Mouse (Mus musculus): ENCODE results near the gene Yy1. TPM values are rescaled to one million over a fixed set of nuclear protein-coding genes. Genes with fewer than 3 reads are reported as not detected.

The Yy1 gene
- total RNA-seq, 1 experiment from 2014 or later: 65.9 TPM

GRCm38 (mm10) chr12:108850129-108850528 lies 57.4 kb downstream of the Yy1 start:
- no peak for ATAC-seq (replicated peaks; ENCODE audit: low read depth, poor library complexity, severe bottlenecking)

DNA sequence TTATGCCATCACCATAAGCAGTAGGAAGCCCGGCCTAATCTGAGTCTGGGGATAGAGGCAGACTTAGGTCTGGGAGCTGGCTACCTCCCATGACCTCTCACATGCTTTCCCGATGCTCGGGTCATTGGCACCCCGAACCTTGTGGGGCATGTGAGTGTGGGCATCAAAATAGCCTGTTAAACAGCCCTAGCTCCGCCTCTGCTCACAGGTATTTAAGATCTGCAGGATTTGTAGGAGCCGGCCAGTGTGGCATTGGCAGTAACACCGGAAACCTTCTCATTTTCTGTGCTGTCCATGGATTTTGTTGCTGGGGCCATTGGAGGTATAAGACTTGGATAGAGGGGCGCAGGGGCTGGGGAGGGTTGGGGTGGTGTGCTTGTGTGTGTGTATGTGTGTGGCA lies 58.1 kb downstream of the Yy1 start:
- ATAC-seq (replicated peaks; ENCODE audit: low read depth, poor library complexity, severe bottlenecking): no peak

- ATAC-seq (replicated peaks; ENCODE audit: low read depth, poor library complexity, severe bottlenecking): no peak
Observed at GRCm38 (mm10) chr12:108852822-108853221, 60.0 kb downstream of the Yy1 start.

DNA sequence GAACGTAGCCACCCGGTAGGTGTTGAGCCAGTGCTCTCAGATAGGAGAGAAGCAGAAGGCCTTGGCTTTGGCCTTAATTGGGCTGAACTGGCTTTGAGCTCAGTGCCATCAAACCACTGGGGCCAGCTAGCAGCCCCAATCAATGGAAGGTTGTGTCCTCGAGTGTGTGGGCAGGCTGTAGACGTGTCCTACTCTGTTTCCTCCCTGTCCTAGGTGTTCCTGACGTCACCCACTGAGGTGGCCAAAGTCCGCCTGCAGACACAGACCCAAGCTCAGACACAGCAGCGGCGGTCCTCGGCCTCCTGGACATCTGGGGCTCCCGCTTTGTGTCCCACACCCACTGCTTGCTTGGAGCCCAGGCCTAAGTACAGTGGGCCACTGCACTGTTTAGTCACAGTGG lies 62.3 kb downstream of the Yy1 start:
- ATAC-seq (replicated peaks; ENCODE audit: low read depth, poor library complexity, severe bottlenecking): no peak

DNA sequence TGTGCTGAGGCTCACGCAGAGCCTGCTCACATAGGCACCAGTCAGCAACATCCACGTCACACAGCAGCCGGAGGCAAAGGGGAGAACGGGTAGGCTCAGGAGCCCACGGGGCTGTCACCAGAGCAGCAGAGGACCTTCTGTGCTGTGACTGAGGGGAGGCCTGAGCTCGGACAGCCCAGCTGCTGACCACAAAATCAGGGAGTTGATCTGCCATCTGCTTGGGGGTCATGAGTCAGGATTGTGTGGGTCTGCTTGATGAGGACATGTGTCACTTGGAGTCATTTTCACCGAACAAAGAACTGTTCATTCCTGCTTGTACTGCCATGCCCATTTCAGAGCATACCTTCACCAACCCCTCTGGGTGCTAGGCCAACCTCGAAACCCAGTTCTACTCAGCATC lies 63.4 kb downstream of the Yy1 start:
- ATAC-seq (replicated peaks; ENCODE audit: low read depth, poor library complexity, severe bottlenecking): no peak

- no peak for ATAC-seq (replicated peaks; ENCODE audit: low read depth, poor library complexity, severe bottlenecking)
Observed at GRCm38 (mm10) chr12:108857109-108857508, 64.3 kb downstream of the Yy1 start.

DNA sequence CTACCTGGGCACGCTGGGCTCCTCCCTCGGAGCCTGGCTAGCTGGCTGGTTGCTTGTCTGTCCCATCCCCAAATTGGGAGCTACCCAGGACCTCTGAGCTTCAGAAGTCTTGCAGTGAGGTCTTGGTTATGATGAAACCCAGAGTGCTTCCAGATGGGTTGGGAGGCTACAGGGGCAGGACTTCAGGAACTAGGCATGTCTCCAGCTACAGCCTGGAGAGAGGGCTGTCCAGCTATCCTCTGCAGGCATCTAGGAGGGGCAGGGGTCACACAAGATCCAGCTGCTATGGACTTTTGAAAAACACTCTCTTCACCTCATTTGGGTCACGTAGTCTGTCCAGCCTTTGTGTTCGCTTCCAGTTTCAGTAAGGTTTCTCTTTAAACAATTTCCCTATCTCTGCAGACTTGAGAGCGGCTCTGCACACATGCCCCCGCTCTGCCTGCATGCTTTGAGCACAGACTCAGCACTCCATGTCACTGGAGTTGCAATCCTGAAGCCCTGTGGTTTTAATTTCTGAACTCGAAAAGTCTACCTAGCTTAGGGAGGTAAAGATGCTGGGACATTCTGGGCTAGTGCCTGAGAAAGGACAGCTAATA lies 64.9 kb downstream of the Yy1 start:
- no peak for ATAC-seq (replicated peaks; ENCODE audit: low read depth, poor library complexity, severe bottlenecking)

- no peak for ATAC-seq (replicated peaks; ENCODE audit: low read depth, poor library complexity, severe bottlenecking)
Observed at GRCm38 (mm10) chr12:108858486-108858885, 65.7 kb downstream of the Yy1 start.

- no peak for ATAC-seq (replicated peaks; ENCODE audit: low read depth, poor library complexity, severe bottlenecking)
Observed at GRCm38 (mm10) chr12:108865007-108865494, 72.3 kb downstream of the Yy1 start.

DNA sequence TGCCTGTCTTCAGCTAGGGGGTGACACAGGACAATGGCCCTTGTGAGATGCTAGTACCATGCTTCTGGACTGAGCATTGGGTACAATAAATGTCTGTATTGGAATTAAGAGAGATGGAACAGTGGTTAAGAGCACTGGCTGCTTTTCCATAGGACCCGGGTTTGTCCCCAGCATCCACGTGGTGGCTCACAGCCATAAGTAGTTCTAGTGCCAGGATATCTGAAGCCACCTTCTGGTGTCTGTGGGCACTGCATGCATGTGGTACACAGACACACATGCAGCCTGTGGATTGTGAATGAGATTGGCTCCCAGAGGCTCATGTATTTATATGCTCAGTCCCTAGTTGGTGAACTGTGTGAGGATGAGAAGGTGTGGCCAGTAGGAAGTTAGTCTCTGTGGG lies 76.8 kb downstream of the Yy1 start:
- 0 out of 2 replicates have a peak, but pooled peaks have one; percentile 22 for ATAC-seq (replicated peaks; ENCODE audit: low read depth, poor library complexity, severe bottlenecking)

Other genes starting within 250 kb of the Yy1 start
- 9.7 and 10.3 TPM in 2 replicates for gene Evl, start 238.3 kb upstream of the Yy1 start, total RNA-seq (2017)
- gene Degs2, start 90.7 kb upstream of the Yy1 start, total RNA-seq (2017): not detected in 2 replicates
- 0.78 TPM in 1 of 2 replicates, not detected in the other for gene Slc25a29, start 42.9 kb downstream of the Yy1 start, total RNA-seq (2017)
- 8.3 and 10.4 TPM in 2 replicates for gene Slc25a47, start 43.1 kb downstream of the Yy1 start, total RNA-seq (2017)
- gene Wdr25, start 100.7 kb downstream of the Yy1 start, total RNA-seq (2017): 0.82 and 13.5 TPM in 2 replicates
- gene Wars, start 101.2 kb downstream of the Yy1 start, total RNA-seq (2017): 40.2 and 48.6 TPM in 2 replicates

All from common myeloid progenitor, adult 5-6 weeks (primary cell).